9 mouse cellular contexts compared by ENCODE assay signal in genomic region chr8:108369081-108369480, GRCm38 (mm10).
DNase-seq lines count a peak whose midpoint lies in the region; ATAC-seq and TF ChIP-seq lines count a peak whose summit lies in the region.
"Had no signal": no experiment of that assay in that cellular context is flagged by ENCODE, and none has a peak within 500 bp of the region (broad histone marks: within the 10 kb centered on the region; RNA-seq: fewer than 3 reads in every experiment).

No protein-coding gene starts in this region.

- WGBS in hindbrain, postnatal 0 days: 28% methylated on average over 6 of the region's 6 CpGs
- WGBS in hindbrain, embryonic 10.5 days: 74% methylated on average over 6 of the region's 6 CpGs

- H3K27ac ChIP-seq in hindbrain, postnatal 0 days: no peak overlapping the region
- H3K27ac ChIP-seq in hindbrain, embryonic 10.5 days: no peak overlapping the region
- H3K27ac ChIP-seq: liver, embryonic 14.5 days had no signal

- ATAC-seq in hindbrain, postnatal 0 days: no peak

- H3K36me3 ChIP-seq in hindbrain, postnatal 0 days (ENCODE audit: insufficient read depth, low read length): no peaks in the 10 kb centered on the region
- no peaks in the 10 kb centered on the region for H3K36me3 ChIP-seq in hindbrain, embryonic 10.5 days

- TF ChIP-seq CTCF in hindbrain, postnatal 0 days (IDR thresholded peaks at IDR 0.05; ENCODE audit: low read depth): no peak

- no peak overlapping the region for H3K4me3 ChIP-seq in hindbrain, postnatal 0 days (ENCODE audit: low read length)
- H3K4me3 ChIP-seq in hindbrain, embryonic 10.5 days: no peak overlapping the region

- no peaks in the 10 kb centered on the region for H3K9me3 ChIP-seq in hindbrain, postnatal 0 days (ENCODE audit: low read length)
- no peaks in the 10 kb centered on the region for H3K9me3 ChIP-seq in hindbrain, embryonic 10.5 days

- no peaks in the 10 kb centered on the region for H3K27me3 ChIP-seq in hindbrain, postnatal 0 days (ENCODE audit: insufficient read depth, low read length)
- peaks cover 14% of the 10 kb centered on the region for H3K27me3 ChIP-seq in hindbrain, embryonic 10.5 days (ENCODE audit: insufficient read depth, poor library complexity, severe bottlenecking)

- peak; percentile 35 for DNase-seq in hindbrain, postnatal 0 days (ENCODE audit: low spot score)
- no peak for DNase-seq in hindbrain, embryonic 10.5 days (ENCODE audit: low spot score)
- peak; percentile 11 for DNase-seq in urinary bladder, postnatal 25 days (ENCODE audit: low spot score)
- DNase-seq in urinary bladder, postnatal 10 days (ENCODE audit: low spot score): no peak
- peak; percentile 14 to 16 for DNase-seq in layer of hippocampus, adult 8-10 months (ENCODE audit: low spot score in 2 of 2)
- no peak for DNase-seq in cerebellum, postnatal 4 days (ENCODE audit: low spot score in 2 of 2)
- no peak for DNase-seq in yolk sac, embryonic 10.5 days (ENCODE audit: low spot score)
- no peak for DNase-seq in B cell, adult 2 months

- H3K9ac ChIP-seq in hindbrain, postnatal 0 days (replicated peaks; ENCODE audit: low read length): no peak overlapping the region
- H3K9ac ChIP-seq: liver, embryonic 14.5 days had no signal

- no peak overlapping the region for H3K4me2 ChIP-seq in hindbrain, postnatal 0 days (ENCODE audit: low read depth, low read length)

- H3K4me1 ChIP-seq in hindbrain, postnatal 0 days (ENCODE audit: insufficient read depth, low read length): no peaks in the 10 kb centered on the region
- H3K4me1 ChIP-seq in hindbrain, embryonic 10.5 days (replicated peaks): 0 out of 2 replicates have a peak, but pooled peaks cover under 1% of the 10 kb centered on the region

Comparison
In these comparisons a context has a peak if more than half of its experiments do, and no peak if none do; other contexts are left out.
1. DNase-seq: peak in hindbrain, postnatal 0 days (single experiment), urinary bladder, postnatal 25 days (single experiment) and layer of hippocampus, adult 8-10 months (2 of 2); none in hindbrain, embryonic 10.5 days (single experiment), urinary bladder, postnatal 10 days (single experiment), cerebellum, postnatal 4 days (0 of 2), yolk sac, embryonic 10.5 days (single experiment) and B cell, adult 2 months (0 of 2).